Mouse (Mus musculus) A20 (cell line): Measurements from ENCODE around the gene Angptl3.
A peak's percentile ranks its signal among the peaks of the same experiment; 100 is the strongest.

Source experiments
- DNase-seq: peaks from one replicate; pipeline ENCODE4 v3.0.0-alpha.2; 2011; ENCODE audit warnings: low read depth, low spot score

The Angptl3 gene

DNA sequence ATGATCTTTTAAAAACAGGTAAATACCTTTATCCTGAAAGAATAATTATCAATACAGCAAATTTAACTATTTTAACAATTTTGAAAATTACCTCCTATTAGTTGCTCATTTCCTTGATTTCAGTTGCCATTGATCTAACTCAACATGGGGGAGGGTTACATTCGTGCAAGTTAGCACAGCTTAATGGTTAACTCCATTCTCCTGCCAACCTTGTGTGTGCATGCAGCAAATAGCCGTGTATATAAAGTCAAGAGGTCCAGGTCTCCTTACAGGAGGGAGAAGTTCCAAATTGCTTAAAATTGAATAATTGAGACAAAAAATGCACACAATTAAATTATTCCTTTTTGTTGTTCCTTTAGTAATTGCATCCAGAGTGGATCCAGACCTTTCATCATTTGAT, at the start of gene Angptl3:
TSS of gene Angptl3 (plus strand) at position 269 of the 400 bp plus-strand sequence.
- DNase-seq: no peak

DNA sequence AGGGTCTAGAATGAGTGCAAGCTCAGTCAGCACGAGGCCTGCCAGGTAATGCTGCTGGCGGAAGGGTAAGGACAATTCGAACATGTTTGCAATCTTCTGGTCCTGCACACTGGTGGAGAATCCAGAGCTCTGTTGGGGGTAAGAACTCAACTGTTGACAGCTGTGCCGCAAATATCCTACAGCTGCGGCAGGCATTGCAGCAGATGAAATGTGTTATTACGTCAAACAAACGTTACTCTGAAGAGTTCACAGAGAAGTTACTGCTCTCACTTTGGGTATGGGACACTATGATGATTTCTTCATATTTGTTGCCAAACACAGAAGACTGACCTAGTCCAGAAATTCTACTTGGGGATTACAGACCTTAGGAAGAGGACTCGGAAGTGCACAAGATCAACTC, 46.1 kb upstream of the Angptl3 start:
- no peak for DNase-seq

GRCm38 (mm10) chr4:98993491-98993890, 37.3 kb upstream of the Angptl3 start:
- peak; percentile 35 for DNase-seq

DNA sequence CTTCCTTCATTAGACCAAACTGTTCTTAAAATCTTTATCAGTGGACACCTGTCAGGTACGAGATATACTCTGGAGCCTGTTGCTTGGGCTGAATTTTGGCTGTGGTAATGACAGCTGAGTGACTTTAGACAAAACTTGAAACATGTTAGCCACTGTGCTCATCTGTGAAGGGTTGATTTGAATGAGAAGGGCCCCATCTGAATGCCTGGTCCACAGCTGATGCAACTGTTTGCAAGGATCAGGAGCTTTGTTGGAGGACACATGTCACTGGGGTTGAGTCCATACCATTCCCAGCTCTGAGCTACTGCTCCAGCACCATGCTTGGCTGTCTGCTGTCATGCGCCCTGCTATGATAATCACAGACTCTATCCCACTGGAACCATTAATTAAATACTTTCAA, 25.2 kb upstream of the Angptl3 start:
- peak; percentile 73 for DNase-seq

GRCm38 (mm10) chr4:99006319-99006718, 24.4 kb upstream of the Angptl3 start:
- DNase-seq: peak; percentile 92

GRCm38 (mm10) chr4:99011039-99011438, 19.7 kb upstream of the Angptl3 start:
- DNase-seq: no peak

- DNase-seq: no peak
Measured at GRCm38 (mm10) chr4:99022221-99022620, 8.5 kb upstream of the Angptl3 start.

DNA sequence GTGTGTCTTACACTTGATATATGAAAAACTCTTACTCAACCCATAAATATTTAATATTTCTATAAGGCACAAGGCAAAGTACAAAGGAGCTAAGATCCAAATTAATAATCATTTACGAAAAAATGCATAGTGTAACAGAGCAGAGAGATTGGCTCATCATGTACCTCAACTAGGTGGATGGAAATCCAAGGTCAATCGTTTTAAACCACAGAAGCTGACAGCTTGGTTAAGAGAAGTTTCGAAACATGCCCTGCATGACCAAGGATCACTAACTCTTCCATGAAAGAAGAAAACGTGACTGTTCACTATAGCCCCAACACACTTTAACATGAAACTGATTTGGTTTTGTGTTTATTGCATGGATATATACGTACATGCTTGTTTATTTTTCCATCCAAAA, 2.4 kb upstream of the Angptl3 start:
- DNase-seq: no peak

- DNase-seq: peak; percentile 82
Measured at GRCm38 (mm10) chr4:99032921-99033320, 2.2 kb downstream of the Angptl3 start.

- no peak for DNase-seq
Measured at GRCm38 (mm10) chr4:99044854-99045253, 14.1 kb downstream of the Angptl3 start.

DNA sequence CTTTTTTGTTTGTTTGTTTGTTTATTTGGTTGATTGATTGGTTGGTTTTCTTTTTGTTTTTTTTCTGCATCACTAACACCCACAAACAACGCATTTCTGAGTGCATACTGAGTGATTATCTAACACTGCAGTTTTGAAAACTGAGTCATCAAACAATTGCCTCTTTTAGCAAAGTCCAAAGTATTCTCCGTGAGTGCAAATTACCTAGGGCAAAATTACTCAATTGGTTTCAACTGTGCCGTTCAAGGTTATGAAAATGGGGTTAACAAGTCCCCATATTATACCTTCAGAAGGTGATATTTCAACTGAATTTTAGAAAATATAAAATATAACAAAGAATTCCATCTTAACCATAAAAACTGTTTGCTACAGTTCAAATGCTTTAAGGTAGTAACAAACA, 15.7 kb downstream of the Angptl3 start:
- DNase-seq: no peak

- DNase-seq: no peak
Measured at GRCm38 (mm10) chr4:99048581-99048980, 17.8 kb downstream of the Angptl3 start.

DNA sequence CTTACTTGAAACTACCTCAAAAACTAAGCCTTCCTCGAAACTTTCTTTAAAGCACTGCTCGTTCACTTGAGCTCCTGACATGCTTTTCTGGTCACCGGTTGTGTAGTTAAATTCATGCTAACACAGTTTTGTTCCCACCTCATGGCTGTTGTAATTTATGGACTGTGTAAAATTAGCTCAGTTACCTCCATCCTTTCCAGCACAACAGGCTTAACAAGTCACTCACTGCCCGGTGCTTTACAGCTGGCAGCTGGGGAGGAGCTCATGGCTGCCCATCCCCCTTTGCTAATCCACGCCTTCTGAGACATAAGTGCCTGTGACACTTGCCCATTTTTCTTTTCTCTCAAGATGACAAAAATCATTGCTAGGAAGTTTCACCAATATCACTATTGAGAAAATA, 33.8 kb downstream of the Angptl3 start:
- no peak for DNase-seq

DNA sequence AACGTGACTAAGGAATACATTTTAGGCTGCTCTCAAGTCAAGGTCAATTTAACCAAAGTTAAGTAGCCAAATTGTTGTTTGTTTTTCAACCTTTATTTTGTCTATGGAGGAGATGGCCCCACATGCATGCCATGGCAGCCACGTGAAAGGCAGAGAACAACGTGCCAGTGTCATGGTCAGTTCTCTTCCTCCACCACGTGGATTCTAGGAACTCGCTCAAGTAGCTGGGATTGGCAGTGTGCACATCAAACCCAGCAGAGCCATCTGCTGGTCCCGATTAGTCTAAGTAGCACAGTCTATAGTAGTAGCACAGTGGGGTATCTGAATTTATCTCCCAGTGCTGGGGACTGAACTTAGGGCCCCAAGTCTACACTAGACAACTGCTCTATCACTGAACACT, 38.1 kb downstream of the Angptl3 start:
- DNase-seq: no peak

- no peak for DNase-seq
Measured at GRCm38 (mm10) chr4:99078005-99078404, 47.3 kb downstream of the Angptl3 start.

DNA sequence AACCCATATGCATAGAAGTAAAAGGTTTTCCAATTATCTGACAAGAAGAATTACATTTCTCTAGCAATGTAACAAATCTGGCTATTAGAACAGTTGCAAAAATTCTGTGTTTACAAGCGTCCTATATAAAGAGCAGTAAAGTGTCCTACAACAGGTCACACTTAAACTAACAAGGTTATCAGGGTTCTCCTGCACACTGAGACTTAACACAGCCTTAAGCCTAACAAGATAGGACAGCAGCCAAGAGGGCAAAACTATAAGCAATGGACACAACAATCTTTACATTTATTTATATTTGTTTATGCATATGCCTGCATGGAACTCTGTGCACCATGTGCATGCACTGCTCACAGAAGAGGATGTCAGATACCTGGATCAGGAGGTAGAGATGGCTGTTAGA, 50.4 kb downstream of the Angptl3 start:
- no peak for DNase-seq

DNA sequence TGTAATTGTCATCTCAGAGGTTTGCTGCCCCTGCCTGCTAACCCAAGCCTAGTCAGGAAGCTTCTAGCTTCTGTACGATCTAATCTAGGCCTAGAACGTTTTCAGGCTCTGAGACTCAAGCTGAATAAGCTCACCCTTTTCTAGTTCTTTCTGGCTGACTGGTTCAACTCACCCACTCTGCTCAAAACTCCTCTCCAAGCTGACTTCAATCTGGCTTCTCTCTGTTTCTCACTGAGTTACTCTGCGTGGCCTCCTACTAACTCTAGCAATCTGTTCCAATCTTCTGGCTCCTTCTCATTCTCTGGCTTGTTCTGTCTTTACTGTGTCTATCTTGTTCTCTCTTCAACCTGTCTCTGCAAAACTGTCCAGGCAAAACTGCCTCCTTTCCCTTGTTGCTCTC, 53.1 kb downstream of the Angptl3 start:
- DNase-seq: no peak

DNA sequence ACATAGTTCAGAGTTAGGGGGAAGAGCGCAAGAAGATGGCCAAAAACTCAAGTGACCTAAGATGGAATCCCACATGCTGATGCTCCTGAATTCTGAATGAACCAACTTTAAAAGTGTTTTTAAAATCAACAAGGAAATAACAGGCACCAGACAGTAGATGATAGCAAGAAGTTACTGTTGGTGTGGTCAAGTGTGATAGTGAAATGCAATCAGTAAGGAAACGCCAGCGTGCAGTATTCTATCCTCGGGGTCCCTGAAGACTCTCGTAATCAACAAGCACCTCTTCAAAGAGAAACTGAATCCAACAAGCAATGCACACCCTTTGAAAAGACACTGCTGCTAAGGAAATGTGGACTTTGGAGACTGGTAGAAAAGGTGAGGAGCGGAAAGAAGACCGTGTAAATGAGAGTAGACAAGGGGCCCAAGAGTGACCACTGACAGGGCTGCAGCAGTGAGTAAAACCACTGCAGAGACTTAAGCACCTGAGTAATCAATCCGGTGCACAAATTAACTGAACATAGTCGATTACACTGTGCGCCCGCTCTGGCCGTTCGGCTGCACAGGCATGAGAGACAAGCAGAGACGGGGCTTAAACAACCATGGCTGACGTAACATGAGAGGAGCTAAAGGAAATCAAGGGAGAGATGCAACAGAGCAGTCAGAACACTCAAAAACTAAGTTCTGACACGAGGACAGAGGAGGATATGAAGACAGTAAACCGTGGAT, 57.2 kb downstream of the Angptl3 start:
- no peak for DNase-seq

- DNase-seq: no peak
Measured at GRCm38 (mm10) chr4:99091151-99091701, 60.5 kb downstream of the Angptl3 start.

DNA sequence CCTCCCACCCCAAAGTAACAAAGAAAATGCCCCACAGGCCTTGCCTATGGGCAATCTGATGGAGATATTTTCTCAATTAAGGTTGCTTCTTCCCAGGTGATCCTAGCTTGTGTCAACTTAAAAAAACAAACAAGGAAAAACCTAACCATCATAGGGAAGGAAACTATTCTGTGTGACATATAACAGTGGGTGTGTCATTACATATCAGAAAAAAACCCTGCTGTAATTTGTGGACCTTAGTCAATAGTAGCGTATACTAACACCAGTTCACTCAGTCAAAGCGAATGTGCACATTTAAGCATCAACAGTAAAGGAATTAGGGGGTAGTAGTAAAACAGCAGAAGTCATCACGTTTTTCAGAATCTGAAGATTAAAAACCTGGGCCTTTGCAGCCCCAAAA, 61.0 kb downstream of the Angptl3 start:
- DNase-seq: no peak
